Mouse (Mus musculus): ENCODE measurements around the gene Fam205a1. TPM values are rescaled to one million over a fixed set of nuclear protein-coding genes. Genes with fewer than 3 reads are reported as not detected.
"Not testable (repeated sequence)": the region's sequence is repeated elsewhere in the genome, so short reads cannot be mapped to it uniquely, and the experiment has no call there.

The Fam205a1 gene
- 0.05 and 0.11 TPM in 2 replicates for polyA plus RNA-seq (2014; fragmentation: Nextera tagmentation; extraction: Ambion mirVana)

DNA sequence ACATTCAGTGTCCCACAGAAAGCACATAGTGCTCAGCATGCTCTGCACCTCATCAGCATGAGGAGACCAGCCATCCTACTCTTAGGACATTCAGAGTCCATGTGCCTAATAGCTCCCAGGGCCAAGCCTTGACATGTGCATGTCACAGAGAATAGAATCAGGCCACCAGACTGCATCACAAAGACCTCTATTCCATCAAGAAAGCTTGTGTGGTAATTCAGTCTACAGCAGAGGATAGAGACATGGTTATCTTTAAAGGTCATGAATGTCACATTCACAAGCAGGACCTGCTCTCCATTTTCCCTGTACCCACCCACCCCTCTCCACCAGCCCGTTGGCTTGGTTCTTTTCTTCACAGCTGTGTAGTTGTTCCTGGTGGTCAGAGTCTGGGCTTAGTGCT, at the start of gene Fam205a1:
Gene Fam205a1 (minus strand): TSS at position 101 of the 400 bp plus-strand sequence.
- H3K27ac ChIP-seq (ENCODE audit: low read depth, low read length); DNase-seq (ENCODE audit: low spot score, missing footprints); H3K9me3 ChIP-seq (ENCODE audit: control insufficient read depth, low read length); H3K27me3 ChIP-seq (ENCODE audit: control insufficient read depth, insufficient read depth, low read length); H3K4me1 ChIP-seq (ENCODE audit: control insufficient read depth, insufficient read depth, low read length); ATAC-seq (ENCODE audit: low FRiP score); H3K4me3 ChIP-seq (ENCODE audit: low read depth, low read length); H3K9ac ChIP-seq (ENCODE audit: low read length); H3K4me2 ChIP-seq; H3K36me3 ChIP-seq (ENCODE audit: control insufficient read depth, insufficient read depth, low read length): not testable (repeated sequence)
- 88% methylated on average over 1 of the region's 1 CpGs for WGBS

DNA sequence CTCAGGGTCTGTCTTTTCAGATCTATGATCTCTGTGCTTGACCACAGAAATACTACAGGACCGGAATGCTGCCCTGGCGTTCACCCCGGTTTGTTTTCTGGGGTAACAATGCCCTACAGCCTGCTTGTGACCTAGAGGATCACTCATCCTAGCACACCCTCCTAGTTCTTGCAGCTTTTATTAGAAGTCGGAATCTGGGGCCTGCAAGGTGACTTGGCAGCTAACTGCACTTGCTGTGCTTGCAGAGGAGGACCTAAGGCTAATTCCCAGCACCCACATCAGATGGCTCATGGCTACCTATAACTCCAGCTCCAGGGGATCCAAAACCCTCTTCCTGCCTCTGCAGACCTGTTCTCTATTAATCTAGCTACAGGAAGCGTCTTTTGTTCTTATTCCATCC, 49.0 kb upstream of the Fam205a1 start:
- ATAC-seq (ENCODE audit: low FRiP score) (no peak), DNase-seq (ENCODE audit: low spot score, missing footprints) (peak; percentile 61)
- Histone ChIP-seq H3K36me3 (ENCODE audit: control insufficient read depth, insufficient read depth, low read length) (no peaks in the 10 kb centered on the region), H3K27me3 (ENCODE audit: control insufficient read depth, insufficient read depth, low read length) (no peaks in the 10 kb centered on the region), H3K4me1 (ENCODE audit: control insufficient read depth, insufficient read depth, low read length) (no peaks in the 10 kb centered on the region), H3K4me3 (ENCODE audit: low read depth, low read length) (no peak overlapping the region), H3K9me3 (ENCODE audit: control insufficient read depth, low read length) (no peaks in the 10 kb centered on the region), H3K9ac (ENCODE audit: low read length) (no peak overlapping the region), H3K4me2 (no peak overlapping the region), H3K27ac (ENCODE audit: low read depth, low read length) (no peak overlapping the region)
- 91% methylated on average over 5 of the region's 5 CpGs for WGBS

DNA sequence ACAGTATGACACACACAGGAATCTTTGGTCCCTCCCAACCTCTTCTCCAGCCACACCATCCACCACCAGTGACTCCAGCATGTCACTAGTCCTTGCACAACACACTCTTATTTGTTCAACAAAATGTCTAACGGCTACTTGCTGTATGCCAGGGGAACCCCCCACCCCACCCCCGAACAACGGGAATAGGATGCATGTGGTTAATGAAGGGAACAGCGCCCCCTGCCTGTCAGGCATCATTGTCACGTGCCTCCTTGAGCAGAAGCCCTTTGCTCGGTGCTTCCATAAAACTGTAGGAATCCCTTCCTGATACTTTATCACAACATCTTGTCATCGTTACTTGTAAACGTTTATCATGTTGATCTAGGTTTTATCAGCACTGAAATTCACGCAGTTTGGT, 48.5 kb upstream of the Fam205a1 start:
- Histone ChIP-seq H3K36me3 (ENCODE audit: control insufficient read depth, insufficient read depth, low read length) (no peaks in the 10 kb centered on the region), H3K9ac (ENCODE audit: low read length) (no peak overlapping the region), H3K4me2 (no peak overlapping the region), H3K27me3 (ENCODE audit: control insufficient read depth, insufficient read depth, low read length) (no peaks in the 10 kb centered on the region), H3K9me3 (ENCODE audit: control insufficient read depth, low read length) (no peaks in the 10 kb centered on the region), H3K27ac (ENCODE audit: low read depth, low read length) (no peak overlapping the region), H3K4me1 (ENCODE audit: control insufficient read depth, insufficient read depth, low read length) (no peaks in the 10 kb centered on the region), H3K4me3 (ENCODE audit: low read depth, low read length) (no peak overlapping the region)
- 58% methylated on average over 9 of the region's 9 CpGs for WGBS
- ATAC-seq (ENCODE audit: low FRiP score): no peak
- peak; percentile 88 for DNase-seq (ENCODE audit: low spot score, missing footprints)

DNA sequence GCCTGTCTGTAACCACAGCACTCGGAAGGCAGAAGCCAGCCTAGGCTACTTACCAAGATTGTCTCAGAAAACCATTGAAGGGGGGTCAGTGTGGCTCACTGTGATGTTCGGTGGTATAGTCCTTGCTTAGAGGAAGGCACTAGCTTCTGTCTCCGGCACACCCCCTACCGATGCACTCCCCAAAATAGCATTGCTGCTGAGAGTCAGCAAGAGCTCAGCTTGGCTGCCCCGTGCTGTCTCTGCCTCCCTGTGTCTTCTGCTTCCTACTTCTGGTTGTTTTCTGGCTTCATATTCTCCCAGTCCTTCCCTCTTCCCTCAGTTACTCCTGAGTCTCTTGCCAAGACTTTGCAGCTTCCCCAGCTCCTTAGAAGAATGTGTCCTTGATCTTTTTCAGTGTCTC, 47.2 kb upstream of the Fam205a1 start:
- Histone ChIP-seq H3K9me3 (ENCODE audit: control insufficient read depth, low read length) (no peaks in the 10 kb centered on the region), H3K36me3 (ENCODE audit: control insufficient read depth, insufficient read depth, low read length) (no peaks in the 10 kb centered on the region), H3K27ac (ENCODE audit: low read depth, low read length) (no peak overlapping the region), H3K4me2 (no peak overlapping the region), H3K4me1 (ENCODE audit: control insufficient read depth, insufficient read depth, low read length) (no peaks in the 10 kb centered on the region), H3K9ac (ENCODE audit: low read length) (no peak overlapping the region), H3K4me3 (ENCODE audit: low read depth, low read length) (no peak overlapping the region), H3K27me3 (ENCODE audit: control insufficient read depth, insufficient read depth, low read length) (no peaks in the 10 kb centered on the region)
- DNase-seq (ENCODE audit: low spot score, missing footprints) (peak; percentile 26), ATAC-seq (ENCODE audit: low FRiP score) (no peak)
- WGBS: 63% methylated on average over 5 of the region's 5 CpGs

DNA sequence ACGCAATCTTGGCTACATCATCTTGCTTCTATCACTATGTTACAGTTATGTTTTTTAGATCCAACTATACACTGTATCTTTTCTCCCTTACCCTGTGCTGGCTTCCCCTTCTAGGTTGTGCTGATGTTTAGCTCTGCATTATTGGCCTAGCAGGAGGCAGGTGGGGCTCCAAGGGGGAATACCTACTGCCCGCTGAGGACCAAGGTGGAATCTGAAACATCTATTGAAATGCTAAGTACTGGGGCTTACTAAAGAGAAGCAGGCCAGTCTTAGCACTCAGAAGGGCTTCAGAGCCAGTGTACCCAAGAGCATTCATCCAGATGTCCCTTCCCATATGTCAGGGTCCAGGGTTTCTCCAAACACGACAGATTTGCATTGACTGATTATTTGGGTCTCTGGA, 45.2 kb upstream of the Fam205a1 start:
- Histone ChIP-seq H3K4me2 (no peak overlapping the region), H3K9me3 (ENCODE audit: control insufficient read depth, low read length) (no peaks in the 10 kb centered on the region), H3K4me3 (ENCODE audit: low read depth, low read length) (no peak overlapping the region), H3K36me3 (ENCODE audit: control insufficient read depth, insufficient read depth, low read length) (no peaks in the 10 kb centered on the region), H3K9ac (ENCODE audit: low read length) (no peak overlapping the region), H3K27ac (ENCODE audit: low read depth, low read length) (no peak overlapping the region), H3K4me1 (ENCODE audit: control insufficient read depth, insufficient read depth, low read length) (no peaks in the 10 kb centered on the region), H3K27me3 (ENCODE audit: control insufficient read depth, insufficient read depth, low read length) (no peaks in the 10 kb centered on the region)
- peak; percentile 53 for DNase-seq (ENCODE audit: low spot score, missing footprints)
- 30% methylated on average over 3 of the region's 3 CpGs for WGBS
- no peak for ATAC-seq (ENCODE audit: low FRiP score)

DNA sequence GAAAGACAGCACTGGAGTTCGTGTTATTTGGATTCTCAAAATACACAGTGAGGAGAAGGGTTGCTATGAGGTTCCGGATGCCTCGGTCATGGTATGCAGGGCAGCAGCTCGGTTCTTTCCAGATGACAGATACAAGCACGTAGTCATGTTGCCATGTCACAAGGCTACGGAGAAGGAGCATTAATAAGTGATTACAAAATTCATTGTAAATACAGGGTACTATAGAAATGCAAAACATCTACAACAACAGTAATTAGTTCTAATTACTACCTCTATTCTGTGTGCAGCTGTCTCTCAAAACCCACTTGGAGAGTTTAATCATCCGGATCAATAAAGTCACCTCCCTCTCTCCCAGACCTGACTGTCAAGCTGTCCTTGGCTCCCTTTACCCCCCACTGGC, 41.4 kb upstream of the Fam205a1 start:
- DNase-seq (ENCODE audit: low spot score, missing footprints): peak; percentile 69
- H3K4me2 ChIP-seq: no peak overlapping the region
- ATAC-seq (ENCODE audit: low FRiP score): no peak
- no peak overlapping the region for H3K9ac ChIP-seq (ENCODE audit: low read length)
- no peaks in the 10 kb centered on the region for H3K27me3 ChIP-seq (ENCODE audit: control insufficient read depth, insufficient read depth, low read length)
- no peaks in the 10 kb centered on the region for H3K36me3 ChIP-seq (ENCODE audit: control insufficient read depth, insufficient read depth, low read length)
- H3K27ac ChIP-seq (ENCODE audit: low read depth, low read length): no peak overlapping the region
- no peak overlapping the region for H3K4me3 ChIP-seq (ENCODE audit: low read depth, low read length)
- no peaks in the 10 kb centered on the region for H3K4me1 ChIP-seq (ENCODE audit: control insufficient read depth, insufficient read depth, low read length)
- no peaks in the 10 kb centered on the region for H3K9me3 ChIP-seq (ENCODE audit: control insufficient read depth, low read length)
- WGBS: 71% methylated on average over 7 of the region's 7 CpGs

DNA sequence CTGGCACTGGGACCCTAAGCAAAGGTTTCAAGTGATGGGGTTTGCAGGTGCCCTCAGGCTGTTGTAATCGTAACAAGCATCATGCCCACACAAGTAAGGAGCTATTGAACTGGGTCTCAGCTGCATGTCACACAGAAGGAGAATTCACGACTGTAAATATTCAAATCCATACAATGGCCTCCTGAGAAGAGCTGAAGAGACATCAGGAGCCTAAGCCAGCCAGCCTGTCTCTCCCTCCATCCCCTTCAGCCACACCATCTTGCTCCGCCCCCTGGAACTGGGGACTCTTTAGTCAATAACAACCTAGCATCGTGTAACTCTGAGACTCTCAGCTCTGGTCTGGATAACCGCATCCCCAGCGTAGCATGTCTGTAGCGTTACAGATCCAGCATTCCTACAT, 37.5 kb upstream of the Fam205a1 start:
- WGBS: 74% methylated on average over 7 of the region's 7 CpGs
- H3K27me3 ChIP-seq (ENCODE audit: control insufficient read depth, insufficient read depth, low read length): no peaks in the 10 kb centered on the region
- DNase-seq (ENCODE audit: low spot score, missing footprints): peak; percentile 68
- no peak overlapping the region for H3K9ac ChIP-seq (ENCODE audit: low read length)
- no peak overlapping the region for H3K27ac ChIP-seq (ENCODE audit: low read depth, low read length)
- no peaks in the 10 kb centered on the region for H3K9me3 ChIP-seq (ENCODE audit: control insufficient read depth, low read length)
- no peaks in the 10 kb centered on the region for H3K36me3 ChIP-seq (ENCODE audit: control insufficient read depth, insufficient read depth, low read length)
- no peak overlapping the region for H3K4me2 ChIP-seq
- ATAC-seq (ENCODE audit: low FRiP score): no peak
- H3K4me1 ChIP-seq (ENCODE audit: control insufficient read depth, insufficient read depth, low read length): no peaks in the 10 kb centered on the region
- H3K4me3 ChIP-seq (ENCODE audit: low read depth, low read length): no peak overlapping the region

DNA sequence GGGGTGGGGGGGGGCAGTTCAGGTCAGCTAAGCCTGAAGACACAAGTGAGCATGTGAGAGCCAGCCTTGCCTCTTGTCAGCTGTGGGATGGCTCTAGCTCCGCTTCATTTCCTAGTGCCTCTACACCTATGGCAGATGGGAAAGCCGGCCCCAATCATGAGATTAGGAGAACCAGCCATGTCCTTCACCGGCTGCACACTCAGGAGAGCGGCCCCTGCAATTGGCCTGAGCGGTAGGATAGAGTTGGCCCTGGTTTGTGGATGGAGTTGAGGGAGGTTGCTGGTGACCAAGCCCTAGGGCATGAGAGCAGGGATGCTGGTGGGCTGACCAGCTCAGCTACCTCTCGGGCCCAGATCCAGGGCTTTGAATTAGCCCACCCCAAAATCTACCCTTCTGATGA, 35.1 kb upstream of the Fam205a1 start:
- no peak overlapping the region for H3K4me2 ChIP-seq
- ATAC-seq (ENCODE audit: low FRiP score): no peak
- H3K4me1 ChIP-seq (ENCODE audit: control insufficient read depth, insufficient read depth, low read length): no peaks in the 10 kb centered on the region
- no peak overlapping the region for H3K9ac ChIP-seq (ENCODE audit: low read length)
- peak; percentile 57 for DNase-seq (ENCODE audit: low spot score, missing footprints)
- H3K36me3 ChIP-seq (ENCODE audit: control insufficient read depth, insufficient read depth, low read length): no peaks in the 10 kb centered on the region
- H3K9me3 ChIP-seq (ENCODE audit: control insufficient read depth, low read length): no peaks in the 10 kb centered on the region
- no peak overlapping the region for H3K4me3 ChIP-seq (ENCODE audit: low read depth, low read length)
- no peaks in the 10 kb centered on the region for H3K27me3 ChIP-seq (ENCODE audit: control insufficient read depth, insufficient read depth, low read length)
- WGBS: 87% methylated on average over 6 of the region's 6 CpGs
- no peak overlapping the region for H3K27ac ChIP-seq (ENCODE audit: low read depth, low read length)

DNA sequence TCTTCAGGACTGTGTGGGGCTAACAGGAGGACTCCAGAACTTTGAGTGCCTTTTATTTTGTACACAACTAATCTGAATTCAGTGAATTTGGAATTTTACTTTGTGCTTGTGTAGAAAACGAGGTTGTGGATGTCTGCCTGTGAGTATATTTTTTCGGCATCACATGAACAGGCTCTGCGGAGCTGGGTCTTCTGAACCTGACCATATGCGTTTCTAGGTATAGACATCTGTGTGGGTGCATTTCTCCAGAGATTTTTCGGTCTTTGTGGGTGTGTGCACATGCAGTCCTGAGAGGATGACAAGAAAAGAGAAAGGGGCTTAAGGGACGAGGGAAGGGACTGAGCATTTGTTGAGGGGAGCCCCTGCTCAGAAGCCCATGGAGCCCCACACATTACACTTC, 33.2 kb upstream of the Fam205a1 start:
- H3K9me3 ChIP-seq (ENCODE audit: control insufficient read depth, low read length): no peaks in the 10 kb centered on the region
- H3K4me1 ChIP-seq (ENCODE audit: control insufficient read depth, insufficient read depth, low read length): no peaks in the 10 kb centered on the region
- no peak overlapping the region for H3K4me3 ChIP-seq (ENCODE audit: low read depth, low read length)
- H3K9ac ChIP-seq (ENCODE audit: low read length): no peak overlapping the region
- WGBS: 85% methylated on average over 6 of the region's 6 CpGs
- H3K27ac ChIP-seq (ENCODE audit: low read depth, low read length): no peak overlapping the region
- DNase-seq (ENCODE audit: low spot score, missing footprints): no peak
- no peak overlapping the region for H3K4me2 ChIP-seq
- ATAC-seq (ENCODE audit: low FRiP score): no peak
- no peaks in the 10 kb centered on the region for H3K27me3 ChIP-seq (ENCODE audit: control insufficient read depth, insufficient read depth, low read length)
- H3K36me3 ChIP-seq (ENCODE audit: control insufficient read depth, insufficient read depth, low read length): no peaks in the 10 kb centered on the region

DNA sequence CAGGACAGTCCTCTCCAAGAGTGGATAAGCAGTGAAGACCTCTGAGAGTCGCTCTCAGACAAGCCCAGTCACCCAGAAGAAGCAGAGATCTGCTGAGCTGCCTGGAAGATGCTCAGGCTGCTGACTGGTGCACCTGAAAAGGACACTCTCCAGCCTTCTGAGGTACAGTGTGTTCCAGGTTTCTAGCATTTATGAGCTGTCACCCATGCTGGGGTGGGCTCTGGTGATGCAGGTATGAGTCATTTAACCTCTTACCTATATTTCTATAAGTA, 26.9 kb upstream of the Fam205a1 start:
- H3K4me2 ChIP-seq: no peak overlapping the region
- H3K27me3 ChIP-seq (ENCODE audit: control insufficient read depth, insufficient read depth, low read length): no peaks in the 10 kb centered on the region
- DNase-seq (ENCODE audit: low spot score, missing footprints): no peak
- H3K36me3 ChIP-seq (ENCODE audit: control insufficient read depth, insufficient read depth, low read length): no peaks in the 10 kb centered on the region
- ATAC-seq (ENCODE audit: low FRiP score): no peak
- H3K4me1 ChIP-seq (ENCODE audit: control insufficient read depth, insufficient read depth, low read length): no peaks in the 10 kb centered on the region
- no peak overlapping the region for H3K27ac ChIP-seq (ENCODE audit: low read depth, low read length)
- no peak overlapping the region for H3K4me3 ChIP-seq (ENCODE audit: low read depth, low read length)
- H3K9me3 ChIP-seq (ENCODE audit: control insufficient read depth, low read length): no peaks in the 10 kb centered on the region
- H3K9ac ChIP-seq (ENCODE audit: low read length): no peak overlapping the region
- WGBS: 54% methylated on average over 1 of the region's 1 CpGs
